Mouse (Mus musculus) lung, postnatal 10 days (tissue): ENCODE data around the gene Gm10974.

Source experiments
- DNase-seq: peaks from one replicate; pipeline ENCODE4 v3.0.0; 2021

The Gm10974 gene

GRCm38 (mm10) chr7:66364491-66364890 is 1.2 kb upstream of the Gm10974 start:
- DNase-seq, result no peak

- no peak for DNase-seq
Measured at GRCm38 (mm10) chr7:66365411-66365810, 294 bp upstream of the Gm10974 start.

GRCm38 (mm10) chr7:66369071-66369933 is 3.6 kb downstream of the Gm10974 start:
- DNase-seq, result no peak

- DNase-seq, result no peak
Measured at GRCm38 (mm10) chr7:66369934-66370445, 4.3 kb downstream of the Gm10974 start.

GRCm38 (mm10) chr7:66370970-66371369 is 5.3 kb downstream of the Gm10974 start:
- DNase-seq, result no peak

GRCm38 (mm10) chr7:66373391-66373790 is 7.7 kb downstream of the Gm10974 start:
- DNase-seq, result no peak

- DNase-seq, result no peak
Measured at GRCm38 (mm10) chr7:66375736-66376135, 10.0 kb downstream of the Gm10974 start.

GRCm38 (mm10) chr7:66376560-66376959 is 10.9 kb downstream of the Gm10974 start:
- DNase-seq, result no peak

- peak; percentile 44 for DNase-seq
Measured at GRCm38 (mm10) chr7:66384213-66384612, 18.5 kb downstream of the Gm10974 start.

GRCm38 (mm10) chr7:66384891-66385290 is 19.2 kb downstream of the Gm10974 start:
- no peak for DNase-seq

- DNase-seq, result no peak
Measured at GRCm38 (mm10) chr7:66385826-66386225, 20.1 kb downstream of the Gm10974 start.

- DNase-seq, result no peak
Measured at GRCm38 (mm10) chr7:66386411-66386810, 20.7 kb downstream of the Gm10974 start.

GRCm38 (mm10) chr7:66387419-66387812 is 21.7 kb downstream of the Gm10974 start:
- peak; percentile 49 for DNase-seq

GRCm38 (mm10) chr7:66387813-66388521 is 22.3 kb downstream of the Gm10974 start, which contains the start of gene Lrrk1:
Gene Lrrk1 (minus strand): TSS chr7:66388350.
- peak; percentile 74 for DNase-seq

- DNase-seq, result peak; percentile 85
Measured at GRCm38 (mm10) chr7:66388621-66389532, 23.2 kb downstream of the Gm10974 start.

- DNase-seq, result no peak
Measured at GRCm38 (mm10) chr7:66397288-66397687, 31.6 kb downstream of the Gm10974 start.

GRCm38 (mm10) chr7:66401605-66402004 is 35.9 kb downstream of the Gm10974 start:
- no peak for DNase-seq

- no peak for DNase-seq
Measured at GRCm38 (mm10) chr7:66402876-66403275, 37.2 kb downstream of the Gm10974 start.

- DNase-seq, result peak; percentile 18
Measured at GRCm38 (mm10) chr7:66404141-66404540, 38.4 kb downstream of the Gm10974 start.

- no peak for DNase-seq
Measured at GRCm38 (mm10) chr7:66404802-66405201, 39.1 kb downstream of the Gm10974 start.

GRCm38 (mm10) chr7:66405541-66405940 is 39.8 kb downstream of the Gm10974 start:
- no peak for DNase-seq

GRCm38 (mm10) chr7:66405951-66406721 is 40.4 kb downstream of the Gm10974 start:
- peak; percentile 68 for DNase-seq
